Mouse (Mus musculus) megakaryocyte, adult 5-6 weeks (primary cell): Measurements from ENCODE around the gene Nog. TPM values are rescaled to one million over a fixed set of nuclear protein-coding genes. Genes with fewer than 3 reads are reported as not detected.

ENCODE experiments used
- ATAC-seq: 2 replicates; pipeline ENCODE4 v1.8.0; 2016; ENCODE audit warnings: mild to moderate bottlenecking, inconsistent platforms; ENCODE audit not compliant: poor library complexity, severe bottlenecking
- total RNA-seq, 2 experiments: library from RNA; stranded (forward) in 1 of 2; stranded (reverse) in 1 of 2; fragments of 153-499, 151-499 nt in 1 of 2; fragments of 221-1000, 200-1000 nt in 1 of 2; gene quantifications; 2 replicates each; pipeline versions ENCODE4 v1.2.3 to v1.2.4; 2015 to 2017

Gene Nog
- total RNA-seq, 2 experiments from 2014 or later = not detected

DNA sequence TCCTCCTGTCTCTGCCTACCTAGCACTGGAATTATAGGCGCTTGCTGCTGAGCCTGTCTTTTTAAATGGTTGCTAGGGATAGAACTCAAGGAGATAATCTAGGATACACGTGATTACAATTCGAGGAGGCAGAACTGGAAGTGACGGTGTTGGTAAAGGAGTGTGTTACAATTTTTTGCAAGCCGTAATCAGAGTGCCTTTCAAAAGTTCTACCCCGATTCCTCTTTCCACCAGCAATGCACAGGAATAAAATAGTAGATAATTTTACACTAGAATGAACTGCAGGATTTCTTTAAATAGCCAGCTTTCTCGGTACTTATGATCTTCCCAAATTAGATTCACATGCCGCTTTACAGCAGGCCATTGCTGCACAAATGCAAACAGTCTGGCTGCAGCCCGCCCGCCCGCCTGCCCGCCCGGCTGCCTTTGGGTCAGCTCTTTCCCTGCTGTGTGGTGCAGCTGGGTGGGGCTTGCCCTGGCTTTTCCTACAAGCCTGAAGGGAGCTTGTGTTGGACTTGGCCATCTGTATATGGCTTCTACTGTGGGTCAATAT lies 32.2 kb downstream of the Nog start:
- no peak for ATAC-seq

- ATAC-seq = no peak
Observed at GRCm38 (mm10) chr11:89267520-89267919, 34.6 kb downstream of the Nog start.

GRCm38 (mm10) chr11:89265080-89265479 lies 37.1 kb downstream of the Nog start:
- ATAC-seq = no peak

- no peak for ATAC-seq
Observed at GRCm38 (mm10) chr11:89259338-89259915, 42.7 kb downstream of the Nog start.

GRCm38 (mm10) chr11:89257893-89258292 lies 44.2 kb downstream of the Nog start:
- ATAC-seq = no peak

DNA sequence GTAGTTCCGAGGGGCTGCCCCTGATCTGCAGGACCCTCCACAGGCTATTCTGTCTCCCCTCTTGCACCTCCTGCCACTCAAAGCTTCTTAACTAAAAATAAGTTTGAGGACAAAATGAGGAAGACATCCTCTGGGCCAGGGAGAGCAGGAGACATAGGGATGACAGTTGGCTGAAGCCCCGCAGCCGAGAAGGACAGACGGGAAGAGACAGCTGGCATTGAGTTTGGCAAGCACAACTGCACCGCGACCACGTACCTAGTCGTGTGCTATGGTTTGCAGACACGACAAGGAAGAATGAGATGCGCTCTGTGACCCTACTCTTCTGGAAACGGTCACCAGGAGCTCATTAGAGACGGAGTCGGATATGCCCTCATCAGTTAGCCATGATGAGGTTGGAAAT lies 48.2 kb downstream of the Nog start:
- no peak for ATAC-seq

Other genes with a start within 250 kb of the Nog start
- 1.1 and 1.3 TPM in 2 replicates for gene Dgke, start 235.5 kb downstream of the Nog start, total RNA-seq (2015)
- gene Dgke, start 235.5 kb downstream of the Nog start, total RNA-seq (2017) = 2.6 and 2.7 TPM in 2 replicates
- gene Gm525, start 228.5 kb downstream of the Nog start, total RNA-seq (2015) = not detected in 2 replicates
- gene Gm525, start 228.5 kb downstream of the Nog start, total RNA-seq (2017) = not detected in 2 replicates